Mouse (Mus musculus) ES-Bruce4 (cell line): ENCODE data around the gene Fars2.

Experiments used
- CTCF ChIP-seq: IDR thresholded peaks from one replicate; pipeline ENCODE4 v1.8.1; 2011; ENCODE audit warnings: low read depth, low read length
- EP300 ChIP-seq: IDR thresholded peaks from 2 replicates; pipeline ENCODE4 v1.6.1; 2011; ENCODE audit warnings: low read depth, low read length; ENCODE audit not compliant: insufficient read depth
- POLR2A ChIP-seq: IDR thresholded peaks from one replicate; pipeline ENCODE4 v1.8.1; 2011; ENCODE audit warnings: low read length; ENCODE audit not compliant: insufficient read depth

GRCm38 (mm10) chr13:36553247-36553642, 436.0 kb downstream of the Fars2 start:
- no peak for TF ChIP-seq CTCF
- TF ChIP-seq EP300: no peak
- TF ChIP-seq POLR2A: no peak
